Mouse (Mus musculus): ENCODE results near the gene H2al1k. TPM values are rescaled to one million over a fixed set of nuclear protein-coding genes. Genes with fewer than 3 reads are reported as not detected.
"Not testable (repeated sequence)": the region's sequence is repeated elsewhere in the genome, so short reads cannot be mapped to it uniquely, and the experiment has no call there.

Gene H2al1k
- not detected in 2 replicates for polyA plus RNA-seq (2015; fragmentation: Nextera tagmentation; extraction: Ambion mirVana)

DNA sequence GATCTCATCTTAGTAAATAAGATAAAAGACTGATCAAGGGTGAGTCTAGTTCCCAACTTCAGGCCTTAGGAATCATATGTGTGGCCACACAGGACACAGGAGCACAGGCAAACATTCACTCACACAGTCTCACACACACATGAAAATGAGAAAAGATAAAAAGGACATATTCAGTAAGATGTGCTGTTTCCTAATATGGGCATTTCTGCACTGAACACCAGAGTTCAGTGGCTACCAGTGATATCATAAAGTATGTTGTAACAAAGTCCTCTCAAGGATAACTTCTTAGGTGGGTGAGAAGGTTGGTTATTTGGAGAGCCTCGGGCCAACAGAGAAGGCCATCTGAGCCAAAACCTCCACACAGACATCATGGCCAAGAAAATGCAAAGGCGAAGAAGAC, at the start of gene H2al1k:
Gene H2al1k (plus strand): TSS at position 301 of the 400 bp plus-strand sequence.
- not testable (repeated sequence) for H3K4me3 ChIP-seq; H3K27me3 ChIP-seq; H3K9ac ChIP-seq; H3K4me1 ChIP-seq; H3K9me3 ChIP-seq; H3K4me2 ChIP-seq; H3K36me3 ChIP-seq; H3K27ac ChIP-seq; ATAC-seq (ENCODE audit: insufficient number of reproducible peaks, insufficient read depth, low FRiP score, low TSS enrichment, low read depth)
- no CpG with 5 or more reads among the region's 2 CpGs for WGBS

DNA sequence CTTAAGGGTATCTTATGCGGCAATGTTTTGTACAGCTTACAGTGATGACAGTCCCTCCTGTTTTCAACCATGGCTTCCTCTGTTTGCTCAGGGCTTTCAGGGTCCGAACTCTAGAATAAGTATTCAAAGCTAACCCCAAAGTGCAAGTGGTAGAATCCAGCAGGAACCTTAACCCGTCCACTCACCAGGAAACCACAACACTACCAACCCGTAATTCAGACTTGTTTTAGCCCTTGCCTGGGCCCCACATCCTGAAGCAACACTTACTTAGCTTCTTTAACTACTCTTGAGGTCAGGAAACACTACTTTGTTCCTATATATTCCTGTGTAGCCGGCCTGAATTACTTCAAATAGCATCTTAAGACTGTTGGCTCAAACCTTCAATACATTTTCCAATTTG, 47.6 kb upstream of the H2al1k start:
- no peak overlapping the region for H3K27ac ChIP-seq
- ATAC-seq (ENCODE audit: insufficient number of reproducible peaks, insufficient read depth, low FRiP score, low TSS enrichment, low read depth), result no peak
- H3K4me2 ChIP-seq, result no peak overlapping the region
- H3K9me3 ChIP-seq, result no peaks in the 10 kb centered on the region
- 80% methylated on average over 5 of the region's 5 CpGs for WGBS
- no peaks in the 10 kb centered on the region for H3K36me3 ChIP-seq
- H3K9ac ChIP-seq, result no peak overlapping the region
- no peaks in the 10 kb centered on the region for H3K4me1 ChIP-seq
- no peak overlapping the region for H3K4me3 ChIP-seq
- no peaks in the 10 kb centered on the region for H3K27me3 ChIP-seq

GRCm38 (mm10) chrX:9303455-9303854, 47.0 kb upstream of the H2al1k start:
- Histone ChIP-seq H3K9ac (no peak overlapping the region), H3K4me2 (no peak overlapping the region), H3K36me3 (no peaks in the 10 kb centered on the region), H3K27me3 (no peaks in the 10 kb centered on the region), H3K4me1 (no peaks in the 10 kb centered on the region), H3K4me3 (no peak overlapping the region), H3K27ac (no peak overlapping the region), H3K9me3 (no peaks in the 10 kb centered on the region)
- ATAC-seq (ENCODE audit: insufficient number of reproducible peaks, insufficient read depth, low FRiP score, low TSS enrichment, low read depth), result no peak
- 74% methylated on average over 1 of the region's 1 CpGs for WGBS

DNA sequence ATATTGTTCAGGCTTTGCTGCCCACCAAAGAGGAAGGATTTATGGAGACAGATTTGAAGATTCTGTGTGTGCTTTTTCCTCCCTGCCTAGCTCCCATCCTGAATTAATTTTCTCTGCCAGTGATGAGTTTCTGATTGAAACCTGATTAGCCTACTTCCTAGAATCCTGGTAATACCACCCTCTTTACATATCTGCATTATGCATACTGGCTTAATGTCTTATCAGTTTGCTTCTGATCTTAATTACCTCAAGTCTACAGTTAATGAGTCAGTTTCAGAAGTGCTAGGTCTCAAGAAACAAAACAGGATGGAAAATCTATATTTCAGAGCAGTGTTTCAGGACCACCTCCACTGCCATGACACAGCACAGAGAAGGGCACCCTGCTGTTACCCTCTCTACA, 34.0 kb upstream of the H2al1k start:
- H3K36me3 ChIP-seq; H3K9ac ChIP-seq; H3K27me3 ChIP-seq; H3K9me3 ChIP-seq; ATAC-seq (ENCODE audit: insufficient number of reproducible peaks, insufficient read depth, low FRiP score, low TSS enrichment, low read depth); H3K27ac ChIP-seq; H3K4me1 ChIP-seq; H3K4me2 ChIP-seq; H3K4me3 ChIP-seq: not testable (repeated sequence)

DNA sequence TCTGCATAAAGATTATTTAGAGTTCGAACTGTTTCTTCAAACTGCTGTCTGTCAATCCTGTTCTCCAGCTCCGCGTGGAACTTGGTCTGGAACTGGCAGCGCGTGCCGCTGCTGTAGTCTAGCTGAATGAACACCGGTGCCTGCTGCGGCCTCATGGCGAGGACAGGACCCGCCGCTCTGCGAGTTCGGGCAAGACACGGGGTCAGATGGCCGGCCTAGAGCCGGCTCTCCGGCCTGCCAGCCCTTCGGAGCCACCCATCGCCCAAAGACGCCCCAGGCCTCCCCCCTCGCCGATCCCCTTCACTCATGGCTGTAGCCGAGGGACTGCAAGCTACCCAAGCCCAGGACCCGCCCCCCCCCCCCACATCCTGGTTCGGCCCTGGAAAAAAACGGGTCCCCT, 22.5 kb upstream of the H2al1k start:
- H3K4me3 ChIP-seq; H3K4me1 ChIP-seq; ATAC-seq (ENCODE audit: insufficient number of reproducible peaks, insufficient read depth, low FRiP score, low TSS enrichment, low read depth); H3K9ac ChIP-seq; H3K36me3 ChIP-seq; H3K9me3 ChIP-seq; H3K27me3 ChIP-seq; H3K27ac ChIP-seq; H3K4me2 ChIP-seq: not testable (repeated sequence)
- WGBS, result 88% methylated on average over 26 of the region's 26 CpGs

GRCm38 (mm10) chrX:9332366-9332962, 18.0 kb upstream of the H2al1k start:
- H3K4me1 ChIP-seq; H3K27me3 ChIP-seq; ATAC-seq (ENCODE audit: insufficient number of reproducible peaks, insufficient read depth, low FRiP score, low TSS enrichment, low read depth); H3K9ac ChIP-seq; H3K4me2 ChIP-seq; H3K9me3 ChIP-seq; H3K4me3 ChIP-seq; H3K27ac ChIP-seq; H3K36me3 ChIP-seq: not testable (repeated sequence)
- 84% methylated on average over 12 of the region's 12 CpGs for WGBS

DNA sequence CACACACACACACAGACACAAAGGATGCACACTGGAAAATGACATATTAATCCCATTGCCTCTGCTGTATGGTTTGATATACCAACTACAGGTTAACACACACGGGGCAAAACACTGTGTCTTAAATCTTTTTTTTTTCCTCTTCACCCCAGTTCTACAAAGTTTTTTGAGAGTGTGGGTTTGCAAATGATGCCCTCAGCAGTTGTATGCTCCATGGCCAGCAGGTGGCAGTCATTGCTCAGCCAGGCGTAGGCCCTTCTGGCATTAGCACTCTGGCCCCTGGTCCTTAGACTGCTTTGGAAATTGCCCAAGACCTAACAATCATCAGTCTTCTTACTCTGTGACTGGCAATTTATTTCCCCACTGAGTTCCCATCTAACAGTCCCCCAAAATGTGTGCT, 17.4 kb upstream of the H2al1k start:
- 73% methylated on average over 2 of the region's 2 CpGs for WGBS
- H3K9me3 ChIP-seq; H3K27me3 ChIP-seq; H3K4me1 ChIP-seq; H3K36me3 ChIP-seq; H3K27ac ChIP-seq; H3K4me2 ChIP-seq; H3K9ac ChIP-seq; H3K4me3 ChIP-seq; ATAC-seq (ENCODE audit: insufficient number of reproducible peaks, insufficient read depth, low FRiP score, low TSS enrichment, low read depth): not testable (repeated sequence)

DNA sequence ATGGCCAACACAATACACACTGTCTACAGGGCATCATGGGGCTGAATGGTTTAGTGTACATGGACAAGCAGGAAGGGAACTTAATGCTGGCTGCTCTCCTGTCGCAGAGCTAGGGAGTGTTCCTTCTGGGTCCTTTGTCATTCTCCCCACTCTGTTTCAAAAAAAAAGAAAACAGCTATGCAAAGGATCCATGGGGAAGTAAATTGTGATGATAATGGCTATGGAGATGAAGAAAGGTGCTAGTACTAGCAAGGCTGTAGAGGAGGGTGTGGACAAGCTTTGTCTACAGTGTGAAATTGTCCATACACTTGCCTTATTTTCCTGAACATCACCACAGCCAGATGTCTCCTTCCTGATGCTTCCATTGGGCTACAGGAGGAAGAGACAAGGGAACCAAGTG, 15.4 kb upstream of the H2al1k start:
- not testable (repeated sequence) for H3K27me3 ChIP-seq; H3K4me3 ChIP-seq; H3K27ac ChIP-seq; ATAC-seq (ENCODE audit: insufficient number of reproducible peaks, insufficient read depth, low FRiP score, low TSS enrichment, low read depth); H3K9me3 ChIP-seq; H3K4me1 ChIP-seq; H3K4me2 ChIP-seq; H3K36me3 ChIP-seq; H3K9ac ChIP-seq
- 63% methylated on average over 1 of the region's 1 CpGs for WGBS

DNA sequence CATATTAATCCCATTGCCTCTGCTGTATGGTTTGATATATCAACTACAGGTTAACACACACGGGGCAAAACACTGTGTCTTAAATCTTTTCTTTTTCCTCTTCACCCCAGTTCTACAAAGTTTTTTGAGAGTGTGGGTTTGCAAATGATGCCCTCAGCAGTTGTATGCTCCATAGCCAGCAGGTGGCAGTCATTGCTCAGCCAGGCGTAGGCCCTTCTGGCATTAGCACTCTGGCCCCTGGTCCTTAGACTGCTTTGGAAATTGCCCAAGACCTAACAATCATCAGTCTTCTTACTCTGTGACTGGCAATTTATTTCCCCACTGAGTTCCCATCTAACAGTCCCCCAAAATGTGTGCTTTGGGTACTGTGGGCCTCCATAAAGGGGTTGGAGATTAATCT, 23.6 kb downstream of the H2al1k start:
- H3K9me3 ChIP-seq; H3K4me3 ChIP-seq; H3K4me2 ChIP-seq; H3K9ac ChIP-seq; H3K36me3 ChIP-seq; H3K27me3 ChIP-seq; ATAC-seq (ENCODE audit: insufficient number of reproducible peaks, insufficient read depth, low FRiP score, low TSS enrichment, low read depth); H3K4me1 ChIP-seq; H3K27ac ChIP-seq: not testable (repeated sequence)
- WGBS, result 43% methylated on average over 2 of the region's 2 CpGs

DNA sequence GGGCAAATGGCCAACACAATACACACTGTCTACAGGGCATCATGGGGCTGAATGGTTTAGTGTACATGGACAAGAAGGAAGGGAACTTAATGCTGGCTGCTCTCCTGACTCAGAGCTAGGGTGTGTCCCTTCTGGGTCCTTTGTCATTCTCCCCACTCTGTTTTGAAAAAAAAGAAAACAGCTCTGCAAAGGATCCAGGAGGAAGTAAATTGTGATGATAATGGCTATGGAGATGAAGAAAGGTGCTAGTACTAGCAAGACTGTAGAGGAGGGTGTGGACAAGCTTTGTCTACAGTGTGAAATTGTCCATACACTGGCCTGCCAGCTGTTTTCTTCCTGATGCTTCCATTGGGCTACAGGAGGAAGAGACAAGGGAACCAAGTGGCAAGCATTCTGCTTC, 25.5 kb downstream of the H2al1k start:
- not testable (repeated sequence) for H3K4me1 ChIP-seq; H3K36me3 ChIP-seq; ATAC-seq (ENCODE audit: insufficient number of reproducible peaks, insufficient read depth, low FRiP score, low TSS enrichment, low read depth); H3K9ac ChIP-seq; H3K27me3 ChIP-seq; H3K4me3 ChIP-seq; H3K27ac ChIP-seq; H3K9me3 ChIP-seq; H3K4me2 ChIP-seq

Other genes starting within 250 kb of the H2al1k start
- not detected in 2 replicates for gene 4930402K13Rik, start 246.1 kb upstream of the H2al1k start, polyA plus RNA-seq (2015; fragmentation: Nextera tagmentation; extraction: Ambion mirVana)
- 1.1 and 2.0 TPM in 2 replicates for gene Lancl3, start 150.7 kb upstream of the H2al1k start, polyA plus RNA-seq (2015; fragmentation: Nextera tagmentation; extraction: Ambion mirVana)
- not detected in 2 replicates for gene Gm14862, start 93.7 kb upstream of the H2al1k start, polyA plus RNA-seq (2015; fragmentation: Nextera tagmentation; extraction: Ambion mirVana)
- 1.0 and 1.4 TPM in 2 replicates for gene Xk, start 77.9 kb upstream of the H2al1k start, polyA plus RNA-seq (2015; fragmentation: Nextera tagmentation; extraction: Ambion mirVana)
- not detected in 2 replicates for gene H2al1m, start 66.9 kb upstream of the H2al1k start, polyA plus RNA-seq (2015; fragmentation: Nextera tagmentation; extraction: Ambion mirVana)
- 0.81 and 2.3 TPM in 2 replicates for gene Cybb, start 137.1 kb downstream of the H2al1k start, polyA plus RNA-seq (2015; fragmentation: Nextera tagmentation; extraction: Ambion mirVana)
- not detected in 2 replicates for gene H2al1o, start 221.8 kb downstream of the H2al1k start, polyA plus RNA-seq (2015; fragmentation: Nextera tagmentation; extraction: Ambion mirVana)